Mouse (Mus musculus) heart, embryonic 14.5 days (tissue): Measurements from ENCODE around the gene Col19a1. TPM values are rescaled to one million over a fixed set of nuclear protein-coding genes. Genes with fewer than 3 reads are reported as not detected.

Experiments
- ATAC-seq: fragments of 200-750 bp; cut with Nextera tagmentation; 2 replicates; pipeline ENCODE4 v1.8.0; 2017; ENCODE audit warnings: low read depth, moderate TSS enrichment; ENCODE audit not compliant: insufficient number of reproducible peaks, insufficient read depth, low FRiP score
- H3K27ac ChIP-seq, 2 experiments: fragments of 200-500 bp in 1 of 2; fragments of 300-500 bp in 1 of 2; sonication (generic) in 1 of 2; replicated peaks in 1 of 2; 2 replicates each; pipeline ENCODE4 v1.5.1; 2012 to 2014; ENCODE audit warnings: low read depth in 2 of 2, low read length in 2 of 2, control low read depth in 1 of 2, mild to moderate bottlenecking in 1 of 2, mixed read lengths in 1 of 2; ENCODE audit not compliant: control insufficient read depth in 1 of 2, insufficient read depth in 1 of 2
- H3K27me3 ChIP-seq: fragments of 300-500 bp; sonication (generic); 2 replicates; pipeline ENCODE4 v1.6.1; 2014; ENCODE audit warnings: mild to moderate bottlenecking, low read length, control low read depth; ENCODE audit not compliant: control insufficient read depth, insufficient read depth
- H3K36me3 ChIP-seq: fragments of 300-500 bp; sonication (generic); 2 replicates; pipeline ENCODE4 v1.6.1; 2014; ENCODE audit warnings: mild to moderate bottlenecking, control low read depth, low read length, mixed read lengths; ENCODE audit not compliant: control insufficient read depth, insufficient read depth
- H3K4me1 ChIP-seq, 2 experiments: fragments of 200-500 bp in 1 of 2; fragments of 300-500 bp in 1 of 2; sonication (generic) in 1 of 2; 2 replicates each; pipeline ENCODE4 v1.6.1; 2012 to 2014; ENCODE audit warnings: low read length in 2 of 2, control low read depth in 1 of 2, mixed read lengths in 1 of 2; ENCODE audit not compliant: control insufficient read depth in 2 of 2, insufficient read depth in 2 of 2
- H3K4me2 ChIP-seq: fragments of 300-500 bp; sonication (generic); 2 replicates; pipeline ENCODE4 v1.6.1; 2014; ENCODE audit warnings: mild to moderate bottlenecking, low read length
- H3K4me3 ChIP-seq, 2 experiments: fragments of 200-500 bp in 1 of 2; fragments of 300-500 bp in 1 of 2; sonication (generic) in 1 of 2; 2 replicates each; pipeline ENCODE4 v1.5.1; 2012 to 2014; ENCODE audit warnings: low read length in 2 of 2, mild to moderate bottlenecking in 2 of 2, control low read depth in 1 of 2, low read depth in 1 of 2, moderate library complexity in 1 of 2; ENCODE audit not compliant: control insufficient read depth in 1 of 2, insufficient read depth in 1 of 2
- H3K9ac ChIP-seq: fragments of 300-500 bp; sonication (generic); 2 replicates; pipeline ENCODE4 v1.6.1; 2014; ENCODE audit warnings: mild to moderate bottlenecking, low read length
- H3K9me3 ChIP-seq: fragments of 300-500 bp; sonication (generic); 2 replicates; pipeline ENCODE4 v1.6.1; 2016; ENCODE audit warnings: low read length, control low read depth; ENCODE audit not compliant: control insufficient read depth
- WGBS: fragments of 180-500 bp; shearing (Covaris S2); extraction: QIAGEN DNeasy Blood & Tissue Kit; methylation state at CpG from one replicate; pipeline ENCODE4 v1.1.7; 2014; 5-methylcytosine and 5-hydroxymethylcytosine counted together
- polyA plus RNA-seq: library from polyadenylated mRNA; unstranded; fragments of >200 nt; fragmentation: Nextera tagmentation; extraction: Ambion mirVana; gene quantifications from 2 replicates; pipeline ENCODE4 v1.2.1, GENCODE M21; 2014

Gene Col19a1
- polyA plus RNA-seq, 1 experiment from 2014 or later: not detected

DNA sequence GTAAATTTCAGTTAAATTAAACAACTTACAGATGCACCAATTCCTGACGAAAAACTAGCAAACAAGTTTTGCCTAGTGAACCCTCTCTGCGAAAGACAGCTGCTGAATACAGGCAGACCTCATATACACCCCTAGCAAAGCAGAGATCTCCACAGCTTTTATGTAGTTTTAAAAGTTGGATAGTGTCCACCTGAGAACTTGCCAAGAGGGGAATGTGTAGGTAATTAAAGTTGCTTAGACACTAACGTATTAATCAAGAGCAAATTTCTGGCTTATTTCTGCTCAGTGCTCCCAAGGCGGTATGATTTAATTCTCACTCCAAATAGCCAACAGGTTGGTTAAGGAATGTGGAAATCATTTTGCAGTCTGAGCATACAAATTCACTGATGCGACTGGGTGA lies 329.3 kb downstream of the Col19a1 start:
- Histone ChIP-seq H3K36me3 (no peaks in the 10 kb centered on the region), H3K4me3 (no peak overlapping the region), H3K4me1 (no peaks in the 10 kb centered on the region), H3K9me3 (no peaks in the 10 kb centered on the region), H3K4me2 (no peak overlapping the region), H3K27me3 (no peaks in the 10 kb centered on the region), H3K9ac (no peak overlapping the region), H3K27ac (no peak overlapping the region)
- ATAC-seq: no peak
- WGBS: 72% methylated on average over 5 of the region's 5 CpGs

DNA sequence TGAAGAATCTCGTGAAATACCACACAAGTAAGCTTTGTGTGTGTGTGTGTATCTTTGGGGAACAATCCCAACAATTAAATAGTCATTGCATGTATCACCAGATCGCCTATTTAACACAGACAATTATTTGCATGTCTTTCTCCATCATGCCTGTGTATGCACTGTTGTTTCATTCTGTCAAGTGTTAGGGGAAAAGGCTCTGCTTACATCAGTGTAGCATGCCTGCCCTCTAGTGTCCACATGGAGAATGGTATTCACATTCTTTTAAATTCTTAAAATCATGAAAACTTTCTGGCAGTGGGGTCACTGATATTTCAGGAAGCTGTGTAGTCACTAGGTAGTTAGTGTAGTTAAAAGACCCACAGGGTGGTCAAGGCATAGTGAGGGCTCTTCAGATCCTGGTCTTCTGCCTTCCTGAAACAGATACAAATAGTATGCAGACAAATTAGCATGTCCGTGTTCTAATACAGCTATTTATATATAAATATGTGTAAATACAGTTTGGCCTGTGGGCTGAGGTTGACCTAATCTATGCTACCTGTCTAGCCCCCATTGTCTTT lies 338.1 kb downstream of the Col19a1 start:
- no peaks in the 10 kb centered on the region for H3K4me1 ChIP-seq
- WGBS: 60% methylated on average over 3 of the region's 3 CpGs
- no peak for ATAC-seq
- H3K9me3 ChIP-seq: no peaks in the 10 kb centered on the region
- no peak overlapping the region for H3K4me3 ChIP-seq
- no peaks in the 10 kb centered on the region for H3K36me3 ChIP-seq
- H3K4me2 ChIP-seq: no peak overlapping the region
- no peak overlapping the region for H3K9ac ChIP-seq
- H3K27ac ChIP-seq: no peak overlapping the region
- no peaks in the 10 kb centered on the region for H3K27me3 ChIP-seq

DNA sequence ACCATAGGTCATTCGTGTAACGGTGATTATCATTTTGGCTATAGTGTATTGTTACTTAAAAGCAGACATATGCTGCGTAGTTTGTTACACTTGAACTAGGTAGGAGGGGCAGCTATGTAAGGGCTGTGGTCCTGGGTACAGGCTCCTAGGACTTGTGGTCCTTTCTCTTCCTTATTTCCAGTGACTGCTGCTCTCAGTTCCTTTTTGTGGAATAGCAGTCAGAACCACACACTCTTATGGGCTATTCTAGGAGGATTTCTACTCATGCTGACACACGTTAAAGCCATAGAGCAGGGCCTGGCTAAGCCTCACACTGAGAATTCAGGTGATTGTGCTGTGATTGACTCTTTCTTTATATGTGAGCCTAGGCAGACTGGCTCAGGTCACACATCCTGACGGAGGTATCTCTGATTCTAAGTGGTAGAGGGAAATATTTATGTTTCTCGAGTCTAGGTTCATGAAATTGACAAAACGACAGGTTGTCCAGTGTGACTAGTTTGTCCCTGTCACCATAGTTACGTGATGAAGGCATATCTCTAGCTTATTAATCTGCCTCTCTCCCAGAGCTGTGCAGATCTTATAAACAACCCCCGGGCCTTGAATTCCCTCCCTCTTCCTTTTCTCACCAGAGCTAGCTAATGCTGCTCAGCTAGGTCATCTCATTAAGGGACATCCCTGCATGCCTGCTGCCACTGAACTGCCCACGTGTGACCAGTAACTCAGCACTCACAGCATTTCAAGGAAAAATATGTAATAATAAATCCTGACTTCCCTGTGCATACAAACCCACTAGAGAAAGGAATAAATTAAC lies 338.8 kb downstream of the Col19a1 start:
- no peak overlapping the region for H3K27ac ChIP-seq
- no peak overlapping the region for H3K4me2 ChIP-seq
- no peaks in the 10 kb centered on the region for H3K36me3 ChIP-seq
- WGBS: 72% methylated on average over 10 of the region's 10 CpGs
- H3K9ac ChIP-seq: no peak overlapping the region
- no peaks in the 10 kb centered on the region for H3K4me1 ChIP-seq
- H3K4me3 ChIP-seq: no peak overlapping the region
- no peak for ATAC-seq
- H3K27me3 ChIP-seq: no peaks in the 10 kb centered on the region
- no peaks in the 10 kb centered on the region for H3K9me3 ChIP-seq

DNA sequence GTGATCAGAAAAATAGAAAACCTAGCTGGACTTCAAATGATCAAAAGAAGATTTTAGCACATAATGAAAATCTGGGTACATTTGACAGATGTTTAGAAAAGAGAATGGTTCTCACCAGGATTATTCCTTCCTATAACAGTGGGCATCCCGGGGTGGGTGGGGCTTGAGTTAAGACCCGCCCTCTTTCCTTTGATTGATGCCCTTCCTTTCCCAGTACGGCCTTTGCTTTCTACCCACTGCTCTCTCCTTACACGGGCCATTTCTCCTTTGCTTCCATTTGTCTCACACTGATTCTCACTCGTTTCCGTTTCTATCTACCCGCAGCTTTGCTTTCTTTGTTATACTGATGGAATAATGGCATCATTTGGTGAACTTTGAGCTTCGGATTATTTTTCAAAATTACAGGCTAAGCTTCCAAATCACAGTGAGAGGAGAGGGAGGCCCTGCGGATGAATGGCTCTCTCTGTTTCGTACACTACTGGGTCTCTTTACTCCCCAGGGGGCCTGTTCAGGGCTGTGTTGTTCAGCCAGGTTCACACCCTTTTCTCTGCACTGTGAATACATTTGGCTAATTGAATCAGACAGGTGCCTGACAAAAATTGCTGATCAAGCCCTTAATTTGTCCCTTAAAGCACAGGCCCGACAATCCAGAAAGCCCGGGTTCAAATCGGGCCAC lies 341.4 kb downstream of the Col19a1 start:
- no peaks in the 10 kb centered on the region for H3K9me3 ChIP-seq
- H3K4me1 ChIP-seq: no peaks in the 10 kb centered on the region
- no peaks in the 10 kb centered on the region for H3K36me3 ChIP-seq
- H3K4me3 ChIP-seq: no peak overlapping the region
- no peak overlapping the region for H3K4me2 ChIP-seq
- H3K27me3 ChIP-seq: no peaks in the 10 kb centered on the region
- no peak overlapping the region for H3K9ac ChIP-seq
- 72% methylated on average over 13 of the region's 13 CpGs for WGBS
- ATAC-seq: no peak
- no peak overlapping the region for H3K27ac ChIP-seq

DNA sequence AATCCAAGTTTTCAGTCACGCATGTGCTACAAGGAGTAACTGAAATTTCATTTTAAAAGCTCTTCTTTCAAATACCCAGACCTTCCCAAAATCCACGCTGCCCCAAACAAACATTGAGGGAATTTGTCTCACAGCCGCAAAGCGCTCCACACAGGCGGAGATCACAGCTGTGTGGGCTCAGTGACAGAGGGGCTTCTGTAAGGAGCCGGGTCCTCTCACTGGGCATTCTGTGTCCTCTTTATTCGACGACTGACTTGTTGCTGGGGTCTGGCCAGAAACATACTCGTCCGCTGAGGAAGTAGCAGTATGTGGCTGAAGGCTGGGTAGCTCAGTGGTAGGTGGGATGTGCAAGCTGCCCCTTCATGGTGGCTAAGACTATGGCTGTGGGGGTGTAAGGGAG lies 342.3 kb downstream of the Col19a1 start:
- no peaks in the 10 kb centered on the region for H3K27me3 ChIP-seq
- no peak overlapping the region for H3K4me3 ChIP-seq
- ATAC-seq: no peak
- no peak overlapping the region for H3K9ac ChIP-seq
- H3K36me3 ChIP-seq: no peaks in the 10 kb centered on the region
- H3K4me1 ChIP-seq: no peaks in the 10 kb centered on the region
- H3K27ac ChIP-seq: no peak overlapping the region
- no peak overlapping the region for H3K4me2 ChIP-seq
- WGBS: 83% methylated on average over 10 of the region's 10 CpGs
- H3K9me3 ChIP-seq: no peaks in the 10 kb centered on the region

DNA sequence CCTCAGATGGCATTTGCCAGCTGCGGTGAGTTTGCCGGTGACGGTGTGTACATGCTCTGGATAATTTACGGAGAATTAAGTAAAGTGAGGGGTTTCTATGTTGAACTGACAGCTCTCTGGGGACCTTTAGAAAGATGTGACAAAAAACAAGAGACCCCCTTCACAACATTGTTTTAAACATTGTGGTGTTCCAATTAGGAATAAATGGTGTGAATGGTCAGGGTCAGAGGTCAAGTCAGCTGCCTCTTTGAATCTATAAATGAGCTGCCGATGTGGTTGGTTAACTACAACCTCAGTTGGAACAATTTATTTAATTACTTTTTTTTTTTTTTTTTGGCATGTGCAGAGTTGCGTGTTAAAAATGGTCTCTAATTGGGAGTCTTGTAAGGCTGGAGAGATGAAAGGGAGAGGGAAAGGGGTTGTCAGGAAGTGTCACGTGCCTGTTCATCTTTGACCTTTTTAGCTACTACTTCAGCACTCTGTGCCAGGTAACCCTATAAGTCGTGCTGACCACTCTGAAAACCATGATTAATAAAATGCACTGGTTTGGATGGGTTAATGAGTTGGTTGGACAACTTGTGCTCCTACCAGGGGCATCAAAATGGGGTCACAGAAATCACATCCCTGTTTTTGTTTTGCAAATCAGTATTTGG lies 347.1 kb downstream of the Col19a1 start:
- no peak for ATAC-seq
- no peaks in the 10 kb centered on the region for H3K27me3 ChIP-seq
- H3K4me1 ChIP-seq: no peaks in the 10 kb centered on the region
- WGBS: 78% methylated on average over 8 of the region's 8 CpGs
- no peak overlapping the region for H3K27ac ChIP-seq
- H3K4me3 ChIP-seq: no peak overlapping the region
- H3K9ac ChIP-seq: no peak overlapping the region
- H3K4me2 ChIP-seq: no peak overlapping the region
- H3K9me3 ChIP-seq: no peaks in the 10 kb centered on the region
- H3K36me3 ChIP-seq: no peaks in the 10 kb centered on the region

DNA sequence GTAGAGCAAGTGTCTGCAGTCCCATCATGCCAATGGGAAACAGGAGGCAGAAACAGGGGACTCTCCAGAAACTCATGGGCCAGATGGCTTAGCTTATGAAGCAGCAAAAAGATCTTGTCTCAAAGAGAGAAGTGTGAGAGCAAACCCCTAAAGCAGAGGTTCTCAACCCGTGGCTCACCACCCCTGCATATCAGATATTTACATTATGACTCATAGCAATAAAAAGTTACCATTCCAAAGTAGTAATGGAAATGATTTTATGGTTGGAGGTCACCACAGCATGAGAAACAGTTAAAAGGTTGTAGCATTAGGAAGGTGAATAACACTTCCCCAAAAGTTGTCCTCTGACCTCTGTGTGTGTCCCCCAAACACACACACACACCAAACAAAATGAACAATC lies 350.9 kb downstream of the Col19a1 start:
- 47% methylated on average over 1 of the region's 1 CpGs for WGBS
- H3K4me2 ChIP-seq: no peak overlapping the region
- no peaks in the 10 kb centered on the region for H3K27me3 ChIP-seq
- no peak overlapping the region for H3K27ac ChIP-seq
- no peak for ATAC-seq
- no peak overlapping the region for H3K4me3 ChIP-seq
- no peaks in the 10 kb centered on the region for H3K36me3 ChIP-seq
- no peak overlapping the region for H3K9ac ChIP-seq
- no peaks in the 10 kb centered on the region for H3K9me3 ChIP-seq
- H3K4me1 ChIP-seq: no peaks in the 10 kb centered on the region
